Mouse (Mus musculus) forebrain, embryonic 11.5 days (tissue): ENCODE data around the gene Ppp2r5c. TPM values are rescaled to one million over a fixed set of nuclear protein-coding genes. Genes with fewer than 3 reads are reported as not detected.

ENCODE experiments used
- ATAC-seq: fragments of 200-750 bp; cut with Nextera tagmentation; replicated peaks from 2 replicates; pipeline ENCODE4 v1.8.0; 2017; ENCODE audit warnings: moderate TSS enrichment; ENCODE audit not compliant: low FRiP score
- DNase-seq: peaks from one replicate; pipeline ENCODE4 v3.0.0-alpha.2; 2017; ENCODE audit warnings: low spot score
- H3K27ac ChIP-seq: fragments of 300-500 bp; sonication (generic); 2 replicates; pipeline ENCODE4 v1.5.1; 2014; ENCODE audit warnings: low read depth, low read length
- H3K27me3 ChIP-seq: fragments of 300-500 bp; sonication (generic); 2 replicates; pipeline ENCODE4 v1.6.1; 2014; ENCODE audit warnings: mild to moderate bottlenecking, low read length, mixed read lengths; ENCODE audit not compliant: control insufficient read depth, insufficient read depth
- H3K36me3 ChIP-seq: fragments of 300-500 bp; sonication (generic); 2 replicates; pipeline ENCODE4 v1.6.1; 2014; ENCODE audit warnings: mild to moderate bottlenecking, low read length, moderate library complexity, mixed read lengths; ENCODE audit not compliant: control insufficient read depth, insufficient read depth
- H3K4me1 ChIP-seq: fragments of 300-500 bp; sonication (generic); replicated peaks from 2 replicates; pipeline ENCODE4 v1.6.1; 2014; ENCODE audit warnings: low read length, mixed read lengths; ENCODE audit not compliant: control insufficient read depth, insufficient read depth
- H3K4me2 ChIP-seq: fragments of 300-500 bp; sonication (generic); 2 replicates; pipeline ENCODE4 v1.6.1; 2014; ENCODE audit warnings: low read depth, mild to moderate bottlenecking, low read length, moderate library complexity, mixed read lengths; ENCODE audit not compliant: severe bottlenecking
- H3K4me3 ChIP-seq: fragments of 300-500 bp; sonication (generic); 2 replicates; pipeline ENCODE4 v1.5.1; 2014; ENCODE audit warnings: low read depth, low read length
- H3K9ac ChIP-seq: fragments of 300-500 bp; sonication (generic); 2 replicates; pipeline ENCODE4 v1.6.1; 2014; ENCODE audit warnings: low read length
- H3K9me3 ChIP-seq: fragments of 300-500 bp; sonication (generic); 2 replicates; pipeline ENCODE4 v1.6.1; 2016; ENCODE audit warnings: low read length, mixed read lengths; ENCODE audit not compliant: control insufficient read depth
- WGBS: fragments of 180-500 bp; shearing (Covaris S2); extraction: QIAGEN DNeasy Blood & Tissue Kit; methylation state at CpG from one replicate; pipeline ENCODE4 v1.1.7; 2014; 5-methylcytosine and 5-hydroxymethylcytosine counted together
- polyA plus RNA-seq: library from polyadenylated mRNA; unstranded; fragments of >200 nt; fragmentation: Nextera tagmentation; extraction: Ambion mirVana; gene quantifications from 2 replicates; pipeline ENCODE4 v1.2.1, GENCODE M21; 2014

Ppp2r5c gene
- 163 TPM in 2 replicates for polyA plus RNA-seq

DNA sequence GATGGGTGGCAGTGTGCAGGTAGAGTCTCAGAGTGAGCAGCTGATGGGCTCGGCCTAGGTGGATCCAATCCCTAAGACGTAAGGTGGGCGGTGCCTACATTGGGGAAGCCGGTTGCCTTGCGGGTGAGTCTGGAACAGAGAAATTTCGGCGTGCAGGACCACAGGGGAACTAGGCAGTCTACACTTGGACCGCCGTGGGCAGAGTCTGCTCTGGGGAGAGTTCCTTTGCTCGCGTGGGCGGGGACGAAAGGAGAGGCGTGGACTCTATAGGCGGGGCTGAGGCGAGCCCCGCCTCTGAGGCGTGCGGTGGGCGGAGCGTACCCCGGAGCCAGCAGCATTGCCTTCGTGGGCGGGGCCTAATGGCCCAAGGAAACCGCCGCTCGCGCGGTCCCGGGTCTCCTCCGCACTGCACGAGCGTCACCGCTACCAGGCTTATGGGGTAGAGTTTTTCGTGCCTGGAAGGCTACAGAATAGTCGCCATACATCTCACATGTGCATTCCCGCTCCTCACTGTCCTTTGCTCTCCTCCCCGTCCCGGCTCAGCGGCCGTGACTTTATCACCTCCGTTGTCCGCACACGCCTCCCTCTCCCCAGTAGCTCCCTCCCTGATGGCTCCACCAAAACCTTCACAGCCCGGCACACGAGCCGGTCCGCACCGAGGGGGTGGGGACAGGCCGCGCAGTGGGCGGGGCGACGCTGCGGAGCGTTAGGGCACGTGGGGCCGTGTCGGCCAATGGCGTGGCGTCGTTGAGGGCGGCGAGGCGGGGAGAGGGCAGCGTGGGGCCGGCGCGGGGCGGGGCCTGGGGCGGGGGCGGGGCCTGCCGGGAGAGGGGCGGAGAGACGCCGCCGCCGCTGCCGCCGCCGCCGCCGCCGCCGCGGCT, at the start of gene Ppp2r5c:
Ppp2r5c (plus strand) TSS at position 831 of the 881 bp plus-strand sequence.
- Histone ChIP-seq H3K9me3 (no peaks in the 10 kb centered on the region), H3K27me3 (no peaks in the 10 kb centered on the region), H3K9ac (peak within 1 kb of the TSS; percentile 74), H3K27ac (peak within 1 kb of the TSS; percentile 88), H3K36me3 (no peaks in the 10 kb centered on the region), H3K4me2 (peak within 1 kb of the TSS; percentile 85), H3K4me3 (peak within 1 kb of the TSS; percentile 86), H3K4me1 (0 out of 2 replicates have a peak, but pooled peaks cover 2% of the 10 kb centered on the region)
- ATAC-seq (peak; percentile 96), DNase-seq (peak; percentile 98)
- under 1% methylated on average over 69 of the region's 86 CpGs for WGBS

DNA sequence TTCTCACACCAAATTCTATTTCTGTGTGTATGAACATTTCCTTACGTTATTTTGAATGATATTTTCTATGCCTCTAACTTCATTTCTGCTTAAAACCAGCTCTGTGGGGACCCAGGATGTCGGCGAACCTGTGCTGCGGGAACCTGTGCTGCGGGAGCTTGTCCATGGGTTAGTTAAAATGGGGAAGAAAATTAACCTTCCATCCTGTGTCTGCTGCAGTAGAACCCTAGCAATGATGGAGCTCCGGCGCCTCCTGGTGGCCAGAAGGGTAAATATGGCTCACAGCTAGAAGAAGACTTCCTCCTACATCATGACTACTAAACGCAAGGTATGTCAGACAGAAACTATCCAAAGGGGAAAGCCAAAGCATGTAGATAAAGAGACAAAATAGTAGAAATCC, 48.6 kb upstream of the Ppp2r5c start:
- H3K36me3 ChIP-seq = no peaks in the 10 kb centered on the region
- DNase-seq (peak; percentile 85), ATAC-seq (no peak)
- no peak overlapping the region for H3K27ac ChIP-seq
- no peaks in the 10 kb centered on the region for H3K4me1 ChIP-seq
- H3K9ac ChIP-seq = no peak overlapping the region
- H3K9me3 ChIP-seq = no peaks in the 10 kb centered on the region; the same call in 1 of the 2 replicates
- no peak overlapping the region for H3K4me2 ChIP-seq
- 32% methylated on average over 8 of the region's 8 CpGs for WGBS
- H3K27me3 ChIP-seq = no peaks in the 10 kb centered on the region
- no peak overlapping the region for H3K4me3 ChIP-seq

DNA sequence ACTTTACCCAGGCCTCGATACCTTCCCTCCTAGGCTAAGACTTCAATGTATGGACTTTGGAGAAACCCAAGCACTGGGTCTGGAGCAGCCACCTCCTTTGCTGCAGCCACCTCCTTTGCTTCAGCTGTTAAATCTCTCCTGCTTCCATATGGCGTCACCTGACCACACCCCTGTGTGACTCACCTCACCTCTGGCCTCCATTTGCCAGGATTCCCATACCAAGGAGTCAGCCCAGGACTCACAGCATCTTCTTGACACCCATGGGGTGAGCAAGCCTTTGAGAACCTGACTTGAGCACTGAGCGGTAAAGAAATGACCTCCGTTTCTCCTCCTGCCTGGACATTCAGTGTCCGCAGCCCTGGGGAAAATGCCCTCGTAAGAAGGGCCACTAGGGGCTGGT, 47.8 kb upstream of the Ppp2r5c start:
- WGBS = 90% methylated on average over 6 of the region's 6 CpGs
- Histone ChIP-seq H3K27ac (no peak overlapping the region), H3K36me3 (no peaks in the 10 kb centered on the region), H3K9ac (no peak overlapping the region), H3K4me2 (no peak overlapping the region), H3K4me3 (no peak overlapping the region), H3K9me3 (no peaks in the 10 kb centered on the region; the same call in 1 of the 2 replicates), H3K4me1 (no peaks in the 10 kb centered on the region), H3K27me3 (no peaks in the 10 kb centered on the region)
- ATAC-seq (no peak), DNase-seq (no peak)

DNA sequence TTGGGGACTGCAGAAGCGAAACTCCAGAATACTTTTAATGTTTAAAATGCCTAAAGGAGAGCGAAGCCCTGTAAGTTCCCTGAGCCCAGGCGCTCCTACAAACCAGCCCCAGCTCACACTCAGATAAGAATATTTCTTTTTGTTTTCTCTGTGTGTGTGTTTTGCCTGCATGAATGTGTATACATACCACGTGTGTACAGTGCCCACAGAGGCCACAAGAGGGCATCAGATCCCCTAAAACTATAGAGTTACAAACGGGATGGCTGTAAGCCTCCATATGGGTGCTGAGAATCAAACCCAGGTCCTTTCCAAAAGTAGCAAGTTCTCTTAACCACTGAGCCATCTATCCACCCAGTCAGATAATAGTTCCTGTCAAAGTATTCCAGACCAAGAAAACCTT, 46.0 kb upstream of the Ppp2r5c start:
- Histone ChIP-seq H3K27me3 (no peaks in the 10 kb centered on the region), H3K4me1 (no peaks in the 10 kb centered on the region), H3K9ac (no peak overlapping the region), H3K9me3 (no peaks in the 10 kb centered on the region; the same call in 1 of the 2 replicates), H3K36me3 (no peaks in the 10 kb centered on the region), H3K4me2 (no peak overlapping the region), H3K27ac (no peak overlapping the region), H3K4me3 (no peak overlapping the region)
- ATAC-seq (no peak), DNase-seq (no peak)
- 90% methylated on average over 5 of the region's 5 CpGs for WGBS

DNA sequence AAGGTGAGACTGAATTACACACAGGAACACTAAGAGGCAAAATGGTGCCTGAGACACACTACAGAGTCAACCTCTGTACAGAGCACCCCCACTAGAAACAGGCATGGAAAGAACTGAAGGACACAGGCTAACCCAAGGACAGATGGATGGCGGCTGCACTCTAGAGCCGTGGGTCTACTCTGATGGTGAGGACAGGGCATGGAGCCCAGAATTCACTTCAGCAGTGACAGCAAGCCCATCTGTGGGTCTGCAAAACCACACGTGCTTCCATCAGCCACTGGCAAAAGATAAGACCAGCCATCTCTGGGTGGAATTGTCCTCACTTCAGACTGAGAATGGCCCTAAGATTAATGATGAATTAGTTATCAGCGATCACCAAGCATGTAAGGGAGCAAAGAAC, 45.0 kb upstream of the Ppp2r5c start:
- Histone ChIP-seq H3K27ac (no peak overlapping the region), H3K36me3 (no peaks in the 10 kb centered on the region), H3K9me3 (no peaks in the 10 kb centered on the region; the same call in 1 of the 2 replicates), H3K9ac (no peak overlapping the region), H3K4me1 (no peaks in the 10 kb centered on the region), H3K27me3 (no peaks in the 10 kb centered on the region), H3K4me2 (no peak overlapping the region), H3K4me3 (no peak overlapping the region)
- 93% methylated on average over 4 of the region's 4 CpGs for WGBS
- DNase-seq (no peak), ATAC-seq (no peak)

DNA sequence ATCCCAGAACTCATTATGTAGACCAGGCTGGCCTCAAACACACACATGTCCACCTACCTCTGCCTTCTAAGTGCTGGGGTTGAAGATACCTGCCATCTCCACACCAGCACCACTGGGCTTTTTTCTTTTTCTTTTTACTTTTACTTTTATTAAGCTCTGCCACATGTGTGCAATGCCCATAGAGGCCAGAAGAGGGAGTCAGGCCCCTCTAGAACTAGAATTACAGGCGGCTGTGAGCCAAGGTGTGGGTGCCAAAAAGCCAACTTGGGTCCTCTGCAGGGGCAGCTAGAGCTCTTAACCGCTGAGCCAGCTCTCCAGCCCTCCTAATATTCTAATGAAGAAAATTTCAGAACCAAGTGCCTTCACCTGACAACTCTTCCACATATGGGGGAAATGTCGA, 30.7 kb upstream of the Ppp2r5c start:
- DNase-seq = no peak
- H3K27ac ChIP-seq = no peak overlapping the region
- no peaks in the 10 kb centered on the region for H3K4me1 ChIP-seq
- no peaks in the 10 kb centered on the region for H3K27me3 ChIP-seq
- no peak overlapping the region for H3K9ac ChIP-seq
- H3K4me2 ChIP-seq = no peak overlapping the region
- no peaks in the 10 kb centered on the region for H3K36me3 ChIP-seq
- 53% methylated on average over 3 of the region's 3 CpGs for WGBS
- no peaks in the 10 kb centered on the region for H3K9me3 ChIP-seq
- ATAC-seq = no peak
- H3K4me3 ChIP-seq = no peak overlapping the region

DNA sequence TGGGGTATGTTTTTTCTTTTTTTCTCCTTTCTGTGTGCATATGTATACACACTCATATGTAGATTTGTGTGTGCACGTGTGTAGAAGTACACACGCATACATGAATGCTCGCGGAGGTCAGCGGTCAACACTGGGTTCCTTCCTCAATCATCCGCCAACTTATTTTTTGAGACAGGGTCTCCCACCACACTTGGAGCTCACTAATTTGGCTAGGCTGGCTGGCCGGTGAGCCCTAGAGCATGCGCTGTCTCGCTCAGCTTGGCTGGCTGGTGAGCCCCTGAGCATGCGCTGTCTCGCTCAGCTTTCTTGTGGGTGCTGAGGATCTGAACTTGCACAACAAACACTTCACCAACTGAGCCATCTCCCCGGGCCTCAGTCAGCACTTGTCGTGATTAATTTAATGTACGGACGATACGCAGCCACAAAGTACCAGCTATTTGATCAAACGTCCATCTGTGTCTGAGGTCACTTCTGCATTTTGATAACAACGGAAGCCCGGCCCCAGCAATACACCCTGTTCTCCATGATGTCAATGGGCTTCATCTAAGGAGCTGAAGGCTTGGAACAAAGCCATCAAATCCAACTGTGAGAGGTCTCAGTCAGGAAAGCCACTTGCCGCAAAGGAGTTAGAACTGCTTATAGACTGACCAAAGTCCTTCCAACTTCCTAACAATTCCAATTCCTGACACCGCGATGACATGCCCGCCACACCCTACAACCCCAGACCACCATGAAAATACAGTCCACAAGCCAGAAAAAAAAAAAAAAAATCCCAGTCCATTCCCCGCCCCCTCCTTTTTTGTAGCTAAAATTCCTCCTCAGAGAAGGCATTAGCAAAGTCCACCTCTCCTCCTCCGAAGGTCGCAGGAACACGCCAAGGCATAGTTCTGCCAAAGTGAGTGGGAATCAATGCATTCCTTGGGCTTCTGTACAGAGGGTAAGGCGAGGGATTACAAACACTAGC, 29.6 kb upstream of the Ppp2r5c start:
- peak overlapping the region; percentile 22; the same call in 1 of the 2 replicates for H3K4me2 ChIP-seq
- H3K4me3 ChIP-seq = no peak overlapping the region
- no peaks in the 10 kb centered on the region for H3K4me1 ChIP-seq
- H3K9me3 ChIP-seq = no peaks in the 10 kb centered on the region
- no peaks in the 10 kb centered on the region for H3K27me3 ChIP-seq
- WGBS = 52% methylated on average over 28 of the region's 28 CpGs
- DNase-seq (peak; percentile 60), ATAC-seq (no peak)
- H3K9ac ChIP-seq = no peak overlapping the region
- no peaks in the 10 kb centered on the region for H3K36me3 ChIP-seq
- no peak overlapping the region for H3K27ac ChIP-seq

DNA sequence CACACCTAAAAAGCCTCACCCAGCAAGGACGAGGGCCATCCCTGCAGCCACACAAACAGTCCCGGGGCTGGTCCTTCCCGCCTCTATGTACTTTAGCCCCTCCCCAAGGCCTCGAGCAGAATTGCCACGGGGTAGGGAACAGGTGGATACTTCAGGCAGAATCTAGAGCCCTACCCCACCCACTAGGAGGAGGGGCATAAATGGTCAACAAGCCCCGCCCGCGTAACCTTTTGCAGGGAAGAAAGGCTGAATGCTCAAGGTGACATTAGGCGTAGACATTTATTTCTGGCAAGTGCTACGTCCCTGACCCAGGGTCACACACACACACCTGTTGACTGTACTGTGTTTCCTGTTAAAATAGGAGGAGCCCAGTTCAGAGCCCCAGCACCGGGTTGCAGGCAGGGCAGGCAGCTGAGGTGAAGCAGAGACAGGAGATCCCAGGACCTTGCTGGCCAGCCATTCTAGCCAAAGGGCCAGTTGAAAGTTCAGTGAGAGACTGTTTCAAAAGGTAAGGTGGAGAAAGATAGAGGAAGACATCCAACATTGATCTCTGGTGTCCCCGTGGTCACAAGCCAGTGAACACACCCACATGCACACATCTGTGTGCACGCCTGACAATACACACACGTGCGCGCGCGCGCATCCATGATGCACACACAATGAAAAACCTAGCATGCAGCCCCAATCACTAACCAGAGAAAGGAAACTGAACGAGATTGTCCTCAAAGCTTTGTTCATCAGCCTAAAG, 28.8 kb upstream of the Ppp2r5c start:
- no peaks in the 10 kb centered on the region for H3K36me3 ChIP-seq
- H3K4me1 ChIP-seq = no peaks in the 10 kb centered on the region
- WGBS = 50% methylated on average over 20 of the region's 20 CpGs
- no peak overlapping the region for H3K9ac ChIP-seq
- no peaks in the 10 kb centered on the region for H3K9me3 ChIP-seq
- no peak overlapping the region for H3K4me3 ChIP-seq
- ATAC-seq (no peak), DNase-seq (peak; percentile 54)
- H3K4me2 ChIP-seq = no peak overlapping the region
- H3K27ac ChIP-seq = no peak overlapping the region
- no peaks in the 10 kb centered on the region for H3K27me3 ChIP-seq
